Mouse (Mus musculus) right cerebral cortex, postnatal 25 days (tissue): ENCODE measurements around the gene Pa2g4.
"Not testable (repeated sequence)": the region's sequence is repeated elsewhere in the genome, so short reads cannot be mapped to it uniquely, and the experiment has no call there.

Experiments used
- DNase-seq: peaks from one replicate; pipeline ENCODE4 v3.0.0; 2022

Gene Pa2g4

GRCm38 (mm10) chr10:128575063-128575462 lies 9.3 kb upstream of the Pa2g4 start:
- DNase-seq: no peak

DNA sequence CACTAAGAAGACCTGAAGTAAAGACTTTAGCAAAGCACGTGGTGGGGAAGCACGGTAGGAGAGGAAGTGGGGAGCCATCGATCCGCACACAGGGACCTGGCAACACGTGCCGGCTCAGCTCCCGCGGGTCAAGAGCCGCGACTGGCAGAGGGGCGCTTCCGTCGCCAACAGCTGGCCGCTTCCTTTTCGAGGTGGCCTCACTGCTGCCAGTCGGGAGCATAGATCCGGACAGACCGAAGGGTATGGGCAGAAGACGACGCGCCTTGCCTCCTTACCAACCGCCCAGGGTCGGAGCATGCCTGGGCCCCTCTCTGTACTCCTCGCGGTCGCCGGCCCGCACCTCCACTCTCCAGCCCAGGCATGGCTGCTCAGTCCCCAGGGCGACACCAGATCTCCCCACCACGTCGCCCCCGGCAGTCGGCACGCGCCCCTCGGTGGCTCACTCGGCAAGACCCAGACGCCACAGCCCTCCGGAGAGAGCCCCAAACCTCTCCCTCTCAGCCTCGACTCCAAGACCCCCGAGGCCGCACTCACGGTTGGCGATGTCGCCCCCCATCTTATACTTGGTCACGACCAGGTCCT lies 490 bp downstream of the Pa2g4 start:
- no peak for DNase-seq

DNA sequence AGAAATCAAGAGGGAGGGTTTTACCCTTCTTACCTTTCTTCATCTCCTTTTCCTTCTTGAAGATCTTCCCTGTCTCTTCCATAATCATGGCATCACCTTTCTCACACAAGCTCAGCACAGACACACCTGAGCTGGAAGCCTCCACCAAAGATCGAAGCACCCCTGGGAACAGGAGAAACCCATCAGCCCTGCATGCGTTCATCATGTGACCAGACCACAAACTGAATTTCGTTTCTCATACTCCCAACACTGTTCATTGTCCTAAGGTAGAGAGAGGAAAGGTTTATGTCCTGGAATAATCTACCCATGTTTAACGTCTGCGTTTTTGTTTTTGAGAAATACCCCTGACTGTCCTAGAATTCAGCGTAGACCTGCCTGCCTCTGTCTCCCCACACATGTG lies 2.2 kb downstream of the Pa2g4 start:
- DNase-seq: no peak

DNA sequence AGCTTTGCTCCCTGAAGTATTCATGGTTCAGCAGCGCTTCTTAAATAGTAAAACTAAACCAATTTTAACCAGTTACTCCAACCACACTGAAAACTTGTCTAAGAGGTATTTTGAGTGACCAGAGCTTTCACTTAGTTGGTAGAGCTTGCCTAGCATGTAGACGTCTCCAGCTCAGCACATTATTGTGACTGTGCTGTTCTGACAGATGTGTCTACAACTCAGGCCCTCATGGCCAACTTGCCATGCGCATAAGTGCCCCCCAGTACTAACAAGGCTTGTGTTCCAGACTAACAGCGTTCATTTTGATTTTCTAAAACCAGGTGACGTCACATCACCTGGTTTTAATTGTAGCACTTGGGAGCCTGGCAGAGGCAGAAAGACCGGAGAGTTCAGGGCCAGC lies 8.8 kb downstream of the Pa2g4 start:
- no peak for DNase-seq

DNA sequence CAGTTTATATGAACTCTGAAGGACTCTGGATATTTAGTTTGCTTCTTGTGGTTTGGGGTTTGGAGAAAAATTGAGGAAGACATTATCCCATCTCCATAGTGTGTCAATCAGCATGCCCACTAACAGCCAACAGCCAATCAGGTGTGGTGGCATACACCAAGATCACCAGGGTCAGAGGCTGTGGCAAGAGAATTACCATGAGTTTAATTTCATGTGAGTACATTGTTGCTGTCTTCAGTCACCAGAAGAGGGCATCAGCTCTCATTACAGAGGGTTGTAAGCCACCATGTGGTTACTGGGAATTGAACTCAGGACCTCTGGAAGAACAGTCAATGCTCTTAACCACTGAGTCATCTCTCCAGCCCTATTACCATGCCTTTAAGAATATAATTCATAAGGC lies 9.5 kb downstream of the Pa2g4 start:
- DNase-seq: no peak

- DNase-seq: not testable (repeated sequence)
Observed at GRCm38 (mm10) chr10:128555567-128555966, 10.2 kb downstream of the Pa2g4 start.

DNA sequence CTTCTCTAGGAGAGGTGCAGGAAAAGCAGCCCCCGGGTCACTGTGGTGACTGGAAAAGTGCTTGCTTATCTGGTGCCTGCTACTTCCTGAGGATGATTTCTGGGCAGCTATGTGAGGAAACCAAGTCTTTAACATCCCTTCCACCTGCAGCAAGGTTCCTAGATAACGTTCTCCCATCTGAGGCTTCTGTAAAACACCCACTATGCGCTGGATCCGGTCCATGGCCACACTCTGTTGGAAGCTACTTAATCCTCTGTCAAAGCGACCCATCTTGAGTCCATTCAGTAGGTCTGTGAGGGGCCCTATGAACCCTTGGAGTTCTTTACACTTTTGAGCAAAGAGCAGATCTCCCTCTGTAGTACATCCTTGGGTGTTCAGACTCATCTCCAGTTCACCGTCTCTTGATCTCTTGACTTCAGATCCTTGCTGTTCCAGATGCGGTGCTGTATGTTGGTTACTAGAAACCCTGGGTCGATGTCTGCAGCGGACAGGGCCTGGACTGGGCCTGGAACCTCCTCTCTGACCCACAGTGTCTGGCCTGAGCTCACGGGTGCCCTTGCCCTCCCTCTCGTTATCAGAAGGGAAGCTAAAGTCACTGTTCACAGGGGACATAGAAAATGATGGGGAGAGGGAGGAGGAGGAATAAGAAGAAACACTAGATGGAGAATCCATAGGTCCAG lies 15.5 kb downstream of the Pa2g4 start:
- DNase-seq: not testable (repeated sequence)

DNA sequence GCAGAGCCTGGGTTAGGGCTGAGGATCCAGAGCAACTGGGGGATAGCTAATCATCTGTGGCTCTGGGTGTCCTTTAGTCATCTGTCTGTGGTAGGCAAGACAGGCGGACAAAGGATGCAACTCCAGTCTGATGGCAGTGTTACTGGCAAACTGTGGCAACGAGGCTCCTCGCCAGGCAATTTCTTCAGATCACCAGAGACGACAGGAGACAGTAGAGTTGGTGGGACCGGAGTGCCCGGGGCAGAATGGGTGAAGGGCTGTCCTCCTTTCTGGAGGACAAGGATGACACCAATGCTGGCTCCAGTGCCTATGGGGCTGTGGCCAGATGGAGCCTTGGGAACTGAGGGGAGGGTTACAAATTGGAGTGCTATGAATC lies 16.1 kb downstream of the Pa2g4 start:
- not testable (repeated sequence) for DNase-seq

GRCm38 (mm10) chr10:128548947-128549681 lies 16.7 kb downstream of the Pa2g4 start, which contains the start of gene Rpl41:
Gene Rpl41 (minus strand): TSS chr10:128549305.
- peak; percentile 91 for DNase-seq

DNA sequence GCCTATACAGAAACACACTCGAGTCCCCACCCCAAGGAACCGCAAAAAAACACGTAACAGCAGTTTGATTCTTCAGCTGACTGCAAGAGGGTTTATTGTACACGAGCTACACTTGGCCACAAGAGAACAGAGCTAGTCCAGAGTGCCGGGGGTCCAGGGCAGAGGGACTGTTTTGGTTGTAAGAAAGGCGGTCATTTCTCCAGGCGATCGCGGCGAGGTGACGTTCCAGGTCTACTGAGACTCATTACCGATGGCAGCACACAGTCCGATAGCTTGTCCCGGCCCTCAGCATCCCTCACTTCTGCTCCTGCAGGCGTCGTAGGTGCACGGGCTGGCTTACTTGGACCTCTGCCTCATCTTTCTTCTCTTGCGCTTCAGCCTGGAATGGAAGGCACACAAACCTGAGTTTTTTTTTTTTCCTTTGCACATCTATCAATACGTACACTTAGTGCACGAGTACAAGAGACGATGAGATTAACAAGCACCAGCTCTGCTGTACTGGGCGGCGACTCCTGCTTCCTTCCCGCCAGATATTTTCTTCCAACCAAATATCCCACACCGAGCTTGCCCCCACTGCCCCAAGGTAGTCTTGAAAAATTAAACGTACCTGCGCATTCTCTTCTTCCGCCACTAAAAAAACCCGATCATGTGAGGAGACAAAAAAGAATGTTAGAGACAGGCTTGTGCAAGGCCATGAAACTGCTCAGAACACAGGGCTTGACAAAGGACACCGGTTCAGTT lies 17.6 kb downstream of the Pa2g4 start:
- DNase-seq: not testable (repeated sequence)

GRCm38 (mm10) chr10:128547361-128548032 lies 18.3 kb downstream of the Pa2g4 start, which contains the start of gene Zc3h10:
Gene Zc3h10 (minus strand): TSS chr10:128547774.
- peak; percentile 94 for DNase-seq

DNA sequence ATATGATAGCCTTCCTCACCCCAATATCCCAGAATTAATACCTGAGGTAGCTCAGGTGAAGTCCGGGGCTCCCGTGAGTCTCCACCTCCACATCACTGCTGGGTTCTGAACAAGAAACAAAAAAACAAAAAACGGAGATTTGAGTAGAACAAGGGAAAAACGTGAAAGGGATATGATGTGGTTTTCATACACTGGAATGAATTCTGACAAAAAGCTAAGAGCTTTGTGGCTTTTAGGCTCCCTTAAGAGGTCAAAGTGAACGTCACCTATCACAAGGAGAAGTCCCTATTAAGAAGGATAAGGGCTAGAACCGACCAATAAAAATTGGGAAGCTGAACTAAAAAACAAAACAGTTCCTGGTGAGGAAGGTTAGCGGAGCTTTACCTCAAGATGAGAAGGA lies 19.0 kb downstream of the Pa2g4 start:
- DNase-seq: no peak

DNA sequence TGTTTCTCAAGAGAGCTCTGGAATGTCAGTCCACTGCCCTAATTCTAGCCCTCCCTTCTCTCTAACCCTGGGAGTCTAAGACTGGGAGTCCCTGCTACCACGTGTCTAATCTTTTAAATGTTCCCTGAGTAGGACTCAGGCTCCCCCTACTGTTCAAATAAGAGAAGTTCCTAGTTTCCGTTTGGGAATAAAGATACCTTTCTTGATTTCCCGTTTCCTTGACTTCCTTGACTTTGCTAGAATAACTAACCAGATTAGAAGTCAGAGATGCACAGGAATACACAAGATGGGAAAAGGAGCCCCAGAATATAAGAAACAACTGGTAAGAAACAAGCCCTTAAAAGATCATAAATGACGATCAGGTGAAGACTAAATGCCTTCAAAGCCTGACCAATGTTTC lies 19.4 kb downstream of the Pa2g4 start:
- no peak for DNase-seq

GRCm38 (mm10) chr10:128545570-128545898 lies 20.3 kb downstream of the Pa2g4 start:
- no peak for DNase-seq

DNA sequence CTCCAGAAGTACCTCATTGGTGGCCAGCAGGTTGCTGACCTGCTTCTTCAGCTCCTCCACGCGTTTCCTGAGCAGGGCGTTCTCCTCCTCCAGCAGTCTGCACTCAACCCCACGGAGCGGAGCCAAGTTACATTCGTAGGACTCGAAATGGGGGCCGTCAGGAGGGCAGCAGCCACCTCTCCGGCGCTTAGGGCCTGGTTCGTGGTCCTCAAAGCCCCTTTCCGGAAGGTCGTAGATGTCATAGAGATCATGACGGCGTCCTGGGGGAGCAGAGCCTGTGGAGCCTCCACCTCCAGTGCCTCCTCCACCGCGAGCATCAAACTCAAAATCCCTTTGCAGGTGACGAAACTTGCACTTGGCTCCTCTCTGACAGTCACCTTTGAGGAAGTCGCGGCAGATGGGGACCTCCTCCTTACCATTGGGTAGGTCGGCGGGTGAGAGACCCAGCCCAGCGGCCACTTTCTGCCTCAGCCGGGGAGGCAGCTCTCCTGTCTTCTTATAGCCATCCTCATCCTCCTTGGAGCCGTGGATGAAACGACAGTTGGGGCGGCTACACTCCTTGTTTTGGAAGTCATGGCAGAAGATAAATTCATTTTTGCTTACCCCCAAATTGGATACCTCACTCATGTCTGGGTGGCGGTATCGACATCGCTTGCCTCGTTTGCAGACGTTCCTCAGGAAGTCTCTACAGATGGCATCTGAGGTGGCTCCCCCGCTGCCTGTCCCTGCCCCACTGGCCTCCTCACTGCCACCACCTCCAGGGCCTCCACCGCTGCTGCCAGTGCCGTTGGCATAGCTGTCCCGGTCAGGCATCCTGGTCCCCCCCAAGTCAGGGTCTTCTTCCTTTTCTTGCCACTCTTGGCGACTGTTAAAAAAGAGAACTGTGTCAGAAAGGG lies 20.9 kb downstream of the Pa2g4 start:
- DNase-seq: no peak

- DNase-seq: no peak
Observed at GRCm38 (mm10) chr10:128544151-128544657, 21.6 kb downstream of the Pa2g4 start.

DNA sequence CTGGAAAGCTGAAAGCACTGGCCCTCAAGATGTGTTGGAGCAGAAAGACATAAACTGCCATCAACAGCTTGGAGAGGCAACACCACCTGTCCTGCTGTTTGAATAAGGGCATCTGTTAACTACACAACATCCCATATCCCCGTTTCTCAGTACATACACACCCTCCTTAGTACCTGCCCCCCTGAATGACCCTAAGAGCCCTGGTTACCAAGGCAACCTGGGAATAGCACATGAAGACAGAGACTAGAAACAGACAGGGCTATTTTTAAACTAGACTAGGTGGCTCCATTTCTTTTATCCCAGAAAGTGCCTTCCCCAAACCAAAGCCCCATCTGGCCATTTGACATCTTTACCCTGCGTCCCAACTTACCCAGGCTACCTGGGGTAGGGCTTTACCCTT lies 22.7 kb downstream of the Pa2g4 start:
- DNase-seq: no peak

- DNase-seq: no peak
Observed at GRCm38 (mm10) chr10:128538340-128538870, 27.4 kb downstream of the Pa2g4 start.

GRCm38 (mm10) chr10:128536266-128536940 lies 29.4 kb downstream of the Pa2g4 start:
- peak; percentile 78 for DNase-seq

GRCm38 (mm10) chr10:128535624-128536265 lies 30.0 kb downstream of the Pa2g4 start:
- DNase-seq: no peak
